Mouse (Mus musculus): Measurements from ENCODE around the gene Rgs2. TPM values are rescaled to one million over a fixed set of nuclear protein-coding genes. Genes with fewer than 3 reads are reported as not detected.

The Rgs2 gene
- total and polyA plus RNA-seq, 2 experiments from 2014 or later = 7.7 to 45.8 TPM

DNA sequence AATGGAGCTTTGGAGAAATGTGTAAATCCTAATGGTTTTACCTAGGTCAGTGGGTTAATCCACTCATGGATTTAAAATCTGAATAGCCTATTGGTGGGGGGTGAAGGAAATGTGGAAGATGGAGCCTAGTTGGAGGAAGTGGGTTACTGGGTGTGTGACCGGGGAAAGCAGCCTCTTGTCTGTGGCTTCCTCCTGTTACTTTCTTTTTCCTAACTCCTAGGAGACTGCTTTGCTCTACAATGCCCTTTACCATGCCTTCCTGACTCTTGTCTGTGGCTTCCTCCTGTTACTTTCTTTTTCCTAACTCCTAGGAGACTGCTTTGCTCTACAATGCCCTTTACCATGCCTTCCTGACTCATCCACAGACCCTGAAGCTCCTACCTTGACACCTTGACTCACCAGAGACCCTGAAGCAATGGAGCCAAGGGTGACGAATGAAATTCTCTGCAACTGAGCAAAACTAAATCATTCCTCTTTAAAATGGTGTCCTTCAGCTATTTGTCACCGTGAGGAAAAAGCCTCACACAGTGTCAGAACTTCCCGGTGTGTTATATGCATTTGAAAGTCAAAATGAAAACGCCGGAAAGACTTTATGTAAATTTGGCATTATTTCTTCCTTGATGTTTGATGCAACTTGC is 18.9 kb downstream of the Rgs2 start:
- no peaks in the 10 kb centered on the region for H3K36me3 ChIP-seq (replicated peaks; ENCODE audit: control insufficient read depth, insufficient read depth, low read length)
- ATAC-seq (ENCODE audit: insufficient read depth, low read depth) = no peak
- WGBS = 83% methylated on average over 6 of the region's 6 CpGs
- H3K9me3 ChIP-seq (replicated peaks; ENCODE audit: control insufficient read depth, low read length) = no peaks in the 10 kb centered on the region
- H3K9ac ChIP-seq (replicated peaks; ENCODE audit: low read depth, low read length) = no peak overlapping the region
- DNase-seq (ENCODE audit: low spot score) = no peak
- TF ChIP-seq CTCF (IDR thresholded peaks at IDR 0.05; ENCODE audit: low read depth) = no peak
- no peak for TF ChIP-seq EP300 (IDR thresholded peaks at IDR 0.05; ENCODE audit: low read depth)
- H3K4me2 ChIP-seq (ENCODE audit: low read depth, low read length) = no peak overlapping the region
- no peaks in the 10 kb centered on the region for H3K4me1 ChIP-seq (ENCODE audit: control insufficient read depth, insufficient read depth)
- no peak overlapping the region for H3K27ac ChIP-seq (ENCODE audit: low read depth)
- H3K27me3 ChIP-seq (ENCODE audit: control insufficient read depth, insufficient read depth, low read length) = no peaks in the 10 kb centered on the region
- H3K4me3 ChIP-seq (ENCODE audit: low read depth, low read length) = no peak overlapping the region

DNA sequence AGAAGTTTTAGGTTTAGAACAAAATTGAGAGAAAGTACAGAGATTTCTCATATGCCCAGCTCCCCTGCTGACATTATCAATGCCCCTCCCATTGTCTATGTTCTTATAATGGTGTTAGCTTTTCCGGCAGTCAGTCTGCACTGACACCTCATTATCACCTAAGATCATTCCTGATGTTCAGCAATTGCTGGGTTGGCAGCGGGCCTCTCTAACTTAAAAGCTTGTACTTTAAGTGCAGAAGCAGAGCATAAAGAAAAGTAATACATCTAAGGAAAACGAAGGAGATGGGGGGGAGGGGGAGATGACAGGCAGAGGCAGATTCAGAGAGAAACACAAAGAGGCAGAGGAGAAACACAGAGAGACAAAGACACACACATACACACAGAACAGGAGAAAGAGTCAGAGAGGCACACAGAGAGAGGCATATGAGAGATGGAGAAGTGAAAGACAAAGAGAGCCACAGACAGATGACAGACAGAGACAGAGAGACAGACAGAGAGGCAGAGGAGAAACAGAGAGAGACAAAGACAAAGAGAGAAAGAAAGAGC is 21.1 kb downstream of the Rgs2 start:
- Histone ChIP-seq H3K4me3 (ENCODE audit: low read depth, low read length) (no peak overlapping the region), H3K27ac (ENCODE audit: low read depth) (no peak overlapping the region), H3K4me2 (ENCODE audit: low read depth, low read length) (no peak overlapping the region), H3K4me1 (ENCODE audit: control insufficient read depth, insufficient read depth) (no peaks in the 10 kb centered on the region), H3K9ac (replicated peaks; ENCODE audit: low read depth, low read length) (no peak overlapping the region), H3K9me3 (replicated peaks; ENCODE audit: control insufficient read depth, low read length) (no peaks in the 10 kb centered on the region), H3K36me3 (replicated peaks; ENCODE audit: control insufficient read depth, insufficient read depth, low read length) (no peaks in the 10 kb centered on the region), H3K27me3 (ENCODE audit: control insufficient read depth, insufficient read depth, low read length) (no peaks in the 10 kb centered on the region)
- no peak for DNase-seq (ENCODE audit: low spot score)
- ATAC-seq (ENCODE audit: insufficient read depth, low read depth) = no peak
- 27% methylated on average over 3 of the region's 3 CpGs for WGBS
- TF ChIP-seq EP300 (IDR thresholded peaks at IDR 0.05; ENCODE audit: low read depth) = no peak
- TF ChIP-seq CTCF (IDR thresholded peaks at IDR 0.05; ENCODE audit: low read depth) = no peak

DNA sequence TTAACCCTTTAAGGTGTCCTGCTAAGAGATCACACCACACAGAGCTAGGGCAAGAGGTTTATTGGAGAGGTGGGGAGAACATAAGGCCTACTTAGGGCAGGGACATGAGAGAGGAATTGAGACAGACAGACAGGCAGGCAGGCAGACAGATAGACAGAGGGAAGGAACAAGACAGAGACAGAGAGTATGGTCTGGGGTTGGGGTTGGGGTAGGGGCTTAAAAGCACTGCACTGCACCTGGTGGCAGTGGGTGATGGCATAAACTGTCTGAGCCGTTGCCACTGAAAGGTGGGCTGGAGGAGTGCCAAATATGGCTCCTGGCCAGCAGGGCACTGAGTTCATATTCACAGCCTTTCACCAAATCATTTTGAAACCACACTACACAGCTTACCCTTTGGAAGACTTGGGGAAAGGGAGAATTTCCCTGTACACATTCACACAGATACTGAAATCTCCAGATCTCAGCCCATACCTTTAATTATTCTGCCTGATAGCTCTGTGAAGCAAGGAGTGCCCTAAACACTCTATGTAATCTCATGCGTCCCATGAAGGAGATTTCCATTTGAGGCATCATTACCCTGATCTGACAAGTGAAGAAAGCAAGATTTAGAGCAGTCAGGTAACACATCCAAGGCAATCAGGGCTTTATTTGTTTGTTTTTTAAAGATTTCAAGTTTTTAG is 21.7 kb downstream of the Rgs2 start:
- WGBS = 49% methylated on average over 2 of the region's 2 CpGs

DNA sequence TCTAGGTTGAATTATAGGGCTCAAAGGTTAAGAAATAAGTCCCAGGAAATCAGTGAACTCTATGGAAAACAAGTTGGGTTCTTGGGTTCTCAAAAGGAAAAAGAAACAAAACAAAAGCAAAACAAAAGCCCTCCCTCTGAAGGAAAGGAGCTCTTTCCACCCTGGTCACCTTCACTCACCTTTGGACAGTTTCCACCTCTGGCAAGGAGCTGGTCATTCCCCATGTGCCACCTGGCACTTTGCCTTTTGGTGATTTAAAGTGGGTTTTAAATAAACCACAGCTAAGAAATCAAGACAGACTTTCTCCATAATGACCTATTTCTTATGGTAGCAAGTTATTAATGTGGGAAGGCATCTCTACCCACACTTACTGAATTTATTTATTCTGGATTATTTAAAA is 23.1 kb downstream of the Rgs2 start:
- Histone ChIP-seq H3K27me3 (ENCODE audit: control insufficient read depth, insufficient read depth, low read length) (no peaks in the 10 kb centered on the region), H3K4me2 (ENCODE audit: low read depth, low read length) (no peak overlapping the region), H3K9ac (replicated peaks; ENCODE audit: low read depth, low read length) (no peak overlapping the region), H3K36me3 (replicated peaks; ENCODE audit: control insufficient read depth, insufficient read depth, low read length) (no peaks in the 10 kb centered on the region), H3K9me3 (replicated peaks; ENCODE audit: control insufficient read depth, low read length) (no peaks in the 10 kb centered on the region), H3K27ac (ENCODE audit: low read depth) (no peak overlapping the region), H3K4me3 (ENCODE audit: low read depth, low read length) (no peak overlapping the region), H3K4me1 (ENCODE audit: control insufficient read depth, insufficient read depth) (no peaks in the 10 kb centered on the region)
- DNase-seq (ENCODE audit: low spot score) (no peak), ATAC-seq (ENCODE audit: insufficient read depth, low read depth) (no peak)
- no peak for TF ChIP-seq EP300 (IDR thresholded peaks at IDR 0.05; ENCODE audit: low read depth)

More for the DNA sequence above, 21.7 kb downstream of the Rgs2 start:
- Histone ChIP-seq H3K4me2 (ENCODE audit: low read depth, low read length) (no peak overlapping the region), H3K9ac (replicated peaks; ENCODE audit: low read depth, low read length) (no peak overlapping the region), H3K4me1 (ENCODE audit: control insufficient read depth, insufficient read depth) (no peaks in the 10 kb centered on the region), H3K27me3 (ENCODE audit: control insufficient read depth, insufficient read depth, low read length) (no peaks in the 10 kb centered on the region), H3K4me3 (ENCODE audit: low read depth, low read length) (no peak overlapping the region), H3K36me3 (replicated peaks; ENCODE audit: control insufficient read depth, insufficient read depth, low read length) (no peaks in the 10 kb centered on the region), H3K27ac (ENCODE audit: low read depth) (no peak overlapping the region), H3K9me3 (replicated peaks; ENCODE audit: control insufficient read depth, low read length) (no peaks in the 10 kb centered on the region)
- ATAC-seq (ENCODE audit: insufficient read depth, low read depth) (no peak), DNase-seq (ENCODE audit: low spot score) (no peak)
- TF ChIP-seq CTCF (IDR thresholded peaks at IDR 0.05; ENCODE audit: low read depth) = no peak
- no peak for TF ChIP-seq EP300 (IDR thresholded peaks at IDR 0.05; ENCODE audit: low read depth)

DNA sequence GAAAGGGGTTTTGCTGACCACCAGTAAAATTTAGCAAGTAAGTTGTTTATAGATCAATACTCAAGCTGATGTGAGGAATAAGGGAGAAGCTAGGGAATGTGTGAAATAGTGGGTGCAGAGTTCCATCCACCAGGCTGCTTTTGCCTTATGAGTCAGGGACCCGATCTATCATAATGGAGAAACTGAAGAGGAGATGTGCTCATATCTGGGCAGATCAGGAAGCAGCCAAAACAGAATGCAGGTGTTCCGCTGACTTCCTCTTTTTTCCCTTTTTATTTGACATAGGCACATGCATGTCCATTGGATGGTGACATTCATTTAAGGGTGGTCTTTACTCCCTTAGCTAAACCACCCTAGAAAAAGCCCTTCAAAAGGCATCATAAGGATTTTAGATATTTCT is 29.3 kb downstream of the Rgs2 start:
- Histone ChIP-seq H3K4me1 (ENCODE audit: control insufficient read depth, insufficient read depth) (no peaks in the 10 kb centered on the region), H3K36me3 (replicated peaks; ENCODE audit: control insufficient read depth, insufficient read depth, low read length) (no peaks in the 10 kb centered on the region), H3K27ac (ENCODE audit: low read depth) (no peak overlapping the region), H3K4me2 (ENCODE audit: low read depth, low read length) (no peak overlapping the region), H3K9me3 (replicated peaks; ENCODE audit: control insufficient read depth, low read length) (no peaks in the 10 kb centered on the region), H3K4me3 (ENCODE audit: low read depth, low read length) (no peak overlapping the region), H3K27me3 (ENCODE audit: control insufficient read depth, insufficient read depth, low read length) (no peaks in the 10 kb centered on the region), H3K9ac (replicated peaks; ENCODE audit: low read depth, low read length) (no peak overlapping the region)
- no peak for ATAC-seq (ENCODE audit: insufficient read depth, low read depth)
- DNase-seq (ENCODE audit: low spot score) = no peak
- no peak for TF ChIP-seq CTCF (IDR thresholded peaks at IDR 0.05; ENCODE audit: low read depth)
- no peak for TF ChIP-seq EP300 (IDR thresholded peaks at IDR 0.05; ENCODE audit: low read depth)
- 82% methylated on average over 2 of the region's 2 CpGs for WGBS

Data from heart, postnatal 0 days (tissue).